Mouse (Mus musculus): ENCODE measurements around the gene Acad11. TPM values are rescaled to one million over a fixed set of nuclear protein-coding genes. Genes with fewer than 3 reads are reported as not detected.

Acad11 gene
- polyA plus RNA-seq, 1 experiment from 2014 or later = 10.3 TPM

GRCm38 (mm10) chr9:104146683-104147082 is 83.5 kb downstream of the Acad11 start:
- Histone ChIP-seq H3K4me1 (replicated peaks) (no peaks in the 10 kb centered on the region), H3K27me3 (no peaks in the 10 kb centered on the region), H3K36me3 (peaks cover 18% of the 10 kb centered on the region), H3K4me2 (no peak overlapping the region), H3K9me3 (replicated peaks) (no peaks in the 10 kb centered on the region), H3K27ac (no peak overlapping the region), H3K4me3 (no peak overlapping the region), H3K9ac (no peak overlapping the region)
- ATAC-seq (replicated peaks; ENCODE audit: insufficient number of reproducible peaks, insufficient read depth, low FRiP score, low read depth) = no peak
- WGBS = 56% methylated on average over 7 of the region's 7 CpGs

GRCm38 (mm10) chr9:104148969-104149368 is 85.8 kb downstream of the Acad11 start:
- H3K36me3 ChIP-seq = peaks cover 30% of the 10 kb centered on the region
- no peaks in the 10 kb centered on the region for H3K4me1 ChIP-seq (replicated peaks)
- no peaks in the 10 kb centered on the region for H3K9me3 ChIP-seq (replicated peaks)
- no peaks in the 10 kb centered on the region for H3K27me3 ChIP-seq
- H3K9ac ChIP-seq = no peak overlapping the region
- no peak overlapping the region for H3K4me2 ChIP-seq
- WGBS = 77% methylated on average over 7 of the region's 7 CpGs
- no peak overlapping the region for H3K4me3 ChIP-seq
- H3K27ac ChIP-seq = no peak overlapping the region
- no peak for ATAC-seq (replicated peaks; ENCODE audit: insufficient number of reproducible peaks, insufficient read depth, low FRiP score, low read depth)

- 88% methylated on average over 7 of the region's 7 CpGs for WGBS
- Histone ChIP-seq H3K4me3 (no peak overlapping the region), H3K9ac (no peak overlapping the region), H3K27ac (no peak overlapping the region), H3K4me2 (no peak overlapping the region), H3K9me3 (replicated peaks) (no peaks in the 10 kb centered on the region), H3K27me3 (no peaks in the 10 kb centered on the region), H3K4me1 (replicated peaks) (no peaks in the 10 kb centered on the region), H3K36me3 (peaks cover 60% of the 10 kb centered on the region)
- no peak for ATAC-seq (replicated peaks; ENCODE audit: insufficient number of reproducible peaks, insufficient read depth, low FRiP score, low read depth)
Observed at GRCm38 (mm10) chr9:104152121-104152520, 88.9 kb downstream of the Acad11 start.

GRCm38 (mm10) chr9:104155100-104155715 is 92.0 kb downstream of the Acad11 start:
- Histone ChIP-seq H3K36me3 (peaks cover 86% of the 10 kb centered on the region), H3K9me3 (replicated peaks) (no peaks in the 10 kb centered on the region), H3K4me2 (no peak overlapping the region), H3K27ac (no peak overlapping the region), H3K9ac (no peak overlapping the region), H3K4me1 (replicated peaks) (no peaks in the 10 kb centered on the region), H3K4me3 (no peak overlapping the region), H3K27me3 (no peaks in the 10 kb centered on the region)
- WGBS = 93% methylated on average over 14 of the region's 14 CpGs
- no peak for ATAC-seq (replicated peaks; ENCODE audit: insufficient number of reproducible peaks, insufficient read depth, low FRiP score, low read depth)

GRCm38 (mm10) chr9:104156506-104156905 is 93.3 kb downstream of the Acad11 start:
- Histone ChIP-seq H3K27ac (no peak overlapping the region), H3K4me1 (replicated peaks) (no peaks in the 10 kb centered on the region), H3K4me2 (no peak overlapping the region)

DNA sequence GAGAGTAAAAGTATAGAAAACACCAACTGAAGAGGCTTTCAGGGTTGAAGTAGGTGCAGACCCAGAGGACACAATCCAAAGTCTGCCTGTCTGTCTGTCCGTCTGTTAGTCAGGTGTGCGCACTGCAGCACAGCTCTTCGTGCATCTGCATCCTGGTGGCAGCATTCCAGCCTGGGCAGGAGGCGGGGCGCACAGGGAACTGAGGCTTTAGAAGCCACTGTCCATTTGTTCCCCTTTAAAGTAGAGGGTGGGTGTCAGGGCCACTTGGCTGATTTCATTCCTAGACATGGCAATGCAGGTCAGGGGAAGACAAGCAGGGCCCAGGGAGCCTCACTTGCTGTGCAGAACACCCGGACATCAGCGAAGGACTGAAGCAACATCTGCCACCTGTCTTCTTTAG is 94.1 kb downstream of the Acad11 start:
- no peak overlapping the region for H3K4me2 ChIP-seq
- no peaks in the 10 kb centered on the region for H3K27me3 ChIP-seq
- 94% methylated on average over 7 of the region's 7 CpGs for WGBS
- H3K9ac ChIP-seq = no peak overlapping the region
- H3K4me3 ChIP-seq = no peak overlapping the region
- H3K4me1 ChIP-seq (replicated peaks) = no peaks in the 10 kb centered on the region
- no peak for ATAC-seq (replicated peaks; ENCODE audit: insufficient number of reproducible peaks, insufficient read depth, low FRiP score, low read depth)
- peaks cover 86% of the 10 kb centered on the region for H3K36me3 ChIP-seq
- no peak overlapping the region for H3K27ac ChIP-seq
- no peaks in the 10 kb centered on the region for H3K9me3 ChIP-seq (replicated peaks)

More at GRCm38 (mm10) chr9:104156506-104156905, 93.3 kb downstream of the Acad11 start:
- Histone ChIP-seq H3K4me3 (no peak overlapping the region), H3K9ac (no peak overlapping the region), H3K9me3 (replicated peaks) (no peaks in the 10 kb centered on the region), H3K27me3 (no peaks in the 10 kb centered on the region), H3K36me3 (peaks cover 85% of the 10 kb centered on the region)
- no peak for ATAC-seq (replicated peaks; ENCODE audit: insufficient number of reproducible peaks, insufficient read depth, low FRiP score, low read depth)
- WGBS = 92% methylated on average over 8 of the region's 8 CpGs

GRCm38 (mm10) chr9:104161117-104161516 is 97.9 kb downstream of the Acad11 start:
- Histone ChIP-seq H3K27ac (no peak overlapping the region), H3K9ac (no peak overlapping the region), H3K4me1 (replicated peaks) (no peaks in the 10 kb centered on the region), H3K4me2 (no peak overlapping the region), H3K4me3 (no peak overlapping the region), H3K9me3 (replicated peaks) (no peaks in the 10 kb centered on the region), H3K27me3 (no peaks in the 10 kb centered on the region), H3K36me3 (peaks cover 90% of the 10 kb centered on the region)
- 55% methylated on average over 7 of the region's 7 CpGs for WGBS
- ATAC-seq (replicated peaks; ENCODE audit: insufficient number of reproducible peaks, insufficient read depth, low FRiP score, low read depth) = no peak

DNA sequence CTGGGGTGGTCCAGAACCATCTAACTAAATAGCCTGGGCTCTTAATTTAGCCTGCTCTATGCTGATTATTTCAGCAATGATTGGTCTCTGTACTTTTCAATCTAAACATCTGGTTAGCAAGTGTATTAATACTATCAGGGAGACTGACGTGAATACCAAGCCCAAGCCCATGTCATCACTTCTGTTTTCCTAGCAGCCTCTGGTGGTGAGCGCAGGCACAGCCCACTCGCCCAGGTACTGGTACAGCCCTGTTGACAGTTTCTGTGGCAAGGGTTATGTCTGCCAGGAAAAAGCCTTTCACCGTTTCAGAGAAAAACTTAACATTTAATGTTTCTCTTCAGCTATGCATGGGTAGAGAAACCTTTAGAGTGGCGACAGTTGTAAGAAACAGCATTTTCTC is 101.0 kb downstream of the Acad11 start:
- ATAC-seq (replicated peaks; ENCODE audit: insufficient number of reproducible peaks, insufficient read depth, low FRiP score, low read depth) = no peak
- H3K4me3 ChIP-seq = no peak overlapping the region

GRCm38 (mm10) chr9:104165926-104166325 is 102.7 kb downstream of the Acad11 start:
- no peak for ATAC-seq (replicated peaks; ENCODE audit: insufficient number of reproducible peaks, insufficient read depth, low FRiP score, low read depth)
- peaks cover 84% of the 10 kb centered on the region for H3K36me3 ChIP-seq
- H3K27ac ChIP-seq = no peak overlapping the region
- WGBS = 90% methylated on average over 5 of the region's 5 CpGs
- H3K4me1 ChIP-seq (replicated peaks) = no peaks in the 10 kb centered on the region
- no peak overlapping the region for H3K9ac ChIP-seq
- no peak overlapping the region for H3K4me3 ChIP-seq
- H3K27me3 ChIP-seq = no peaks in the 10 kb centered on the region
- H3K4me2 ChIP-seq = no peak overlapping the region
- no peaks in the 10 kb centered on the region for H3K9me3 ChIP-seq (replicated peaks)

More for the DNA sequence above, 101.0 kb downstream of the Acad11 start:
- no peak overlapping the region for H3K9ac ChIP-seq
- 75% methylated on average over 5 of the region's 5 CpGs for WGBS
- H3K27ac ChIP-seq = no peak overlapping the region
- no peak overlapping the region for H3K4me2 ChIP-seq
- H3K4me1 ChIP-seq (replicated peaks) = no peaks in the 10 kb centered on the region
- H3K36me3 ChIP-seq = peaks cover 83% of the 10 kb centered on the region
- no peaks in the 10 kb centered on the region for H3K9me3 ChIP-seq (replicated peaks)
- H3K27me3 ChIP-seq = no peaks in the 10 kb centered on the region

DNA sequence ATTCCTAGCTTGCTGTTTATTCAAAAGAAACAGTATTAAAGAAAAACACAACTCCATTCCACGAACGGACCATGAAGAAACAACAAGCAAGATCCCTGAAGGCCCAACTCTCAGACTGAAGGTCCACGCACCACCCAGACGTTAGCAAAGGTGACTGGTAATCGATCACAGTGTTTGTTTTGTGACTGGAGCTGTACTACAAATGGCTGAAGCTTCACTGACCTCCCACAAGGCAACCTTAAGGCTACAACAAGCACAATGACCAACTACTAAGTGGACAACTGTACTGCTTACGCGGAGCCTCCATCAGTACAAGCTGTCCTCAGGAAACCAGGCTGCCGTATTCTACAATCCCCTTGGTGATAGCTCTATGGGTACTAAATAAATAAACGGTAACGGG is 106.8 kb downstream of the Acad11 start:
- Histone ChIP-seq H3K27me3 (no peaks in the 10 kb centered on the region), H3K9ac (no peak overlapping the region), H3K36me3 (peaks cover 77% of the 10 kb centered on the region), H3K4me1 (replicated peaks) (no peaks in the 10 kb centered on the region), H3K9me3 (replicated peaks) (no peaks in the 10 kb centered on the region), H3K4me3 (no peak overlapping the region), H3K4me2 (no peak overlapping the region), H3K27ac (no peak overlapping the region)
- 93% methylated on average over 10 of the region's 10 CpGs for WGBS
- ATAC-seq (replicated peaks; ENCODE audit: insufficient number of reproducible peaks, insufficient read depth, low FRiP score, low read depth) = no peak

- WGBS = 88% methylated on average over 6 of the region's 6 CpGs
- H3K27me3 ChIP-seq = no peaks in the 10 kb centered on the region
- peaks cover 78% of the 10 kb centered on the region for H3K36me3 ChIP-seq
- no peak for ATAC-seq (replicated peaks; ENCODE audit: insufficient number of reproducible peaks, insufficient read depth, low FRiP score, low read depth)
- no peak overlapping the region for H3K4me3 ChIP-seq
- no peaks in the 10 kb centered on the region for H3K4me1 ChIP-seq (replicated peaks)
- no peaks in the 10 kb centered on the region for H3K9me3 ChIP-seq (replicated peaks)
- H3K9ac ChIP-seq = no peak overlapping the region
- no peak overlapping the region for H3K4me2 ChIP-seq
- H3K27ac ChIP-seq = no peak overlapping the region
Observed at GRCm38 (mm10) chr9:104171651-104172050, 108.5 kb downstream of the Acad11 start.

- 87% methylated on average over 6 of the region's 6 CpGs for WGBS
- Histone ChIP-seq H3K9ac (no peak overlapping the region), H3K4me2 (no peak overlapping the region), H3K4me1 (replicated peaks) (no peaks in the 10 kb centered on the region), H3K9me3 (replicated peaks) (no peaks in the 10 kb centered on the region), H3K27me3 (no peaks in the 10 kb centered on the region), H3K4me3 (no peak overlapping the region), H3K27ac (no peak overlapping the region), H3K36me3 (peaks cover 77% of the 10 kb centered on the region)
- no peak for ATAC-seq (replicated peaks; ENCODE audit: insufficient number of reproducible peaks, insufficient read depth, low FRiP score, low read depth)
Observed at GRCm38 (mm10) chr9:104172342-104172741, 109.2 kb downstream of the Acad11 start.

Measured in heart, embryonic 15.5 days (tissue).